Mouse (Mus musculus) neural tube, embryonic 15.5 days (tissue): ENCODE measurements around the gene Slc5a2. TPM values are rescaled to one million over a fixed set of nuclear protein-coding genes. Genes with fewer than 3 reads are reported as not detected.

Source experiments
- ATAC-seq: fragments of 200-750 bp; cut with Nextera tagmentation; 2 replicates; pipeline ENCODE4 v1.8.0; 2017; ENCODE audit warnings: mild to moderate bottlenecking, moderate TSS enrichment, moderate library complexity; ENCODE audit not compliant: low FRiP score
- H3K27ac ChIP-seq: fragments of 300-500 bp; sonication (generic); replicated peaks from 2 replicates; pipeline ENCODE4 v1.5.1; 2015; ENCODE audit warnings: mild to moderate bottlenecking, inconsistent platforms
- H3K27me3 ChIP-seq: fragments of 300-500 bp; sonication (generic); replicated peaks from 2 replicates; pipeline ENCODE4 v1.6.1; 2015; ENCODE audit warnings: inconsistent platforms
- H3K36me3 ChIP-seq: fragments of 300-500 bp; sonication (generic); 2 replicates; pipeline ENCODE4 v1.6.1; 2015; ENCODE audit warnings: inconsistent platforms
- H3K4me1 ChIP-seq: fragments of 300-500 bp; sonication (generic); 2 replicates; pipeline ENCODE4 v1.6.1; 2015; ENCODE audit warnings: inconsistent platforms
- H3K4me2 ChIP-seq: fragments of 300-500 bp; sonication (generic); 2 replicates; pipeline ENCODE4 v1.6.1; 2015; ENCODE audit warnings: inconsistent platforms, mild to moderate bottlenecking, moderate library complexity
- H3K4me3 ChIP-seq: fragments of 300-500 bp; sonication (generic); replicated peaks from 2 replicates; pipeline ENCODE4 v1.5.1; 2015; ENCODE audit warnings: mild to moderate bottlenecking, inconsistent platforms
- H3K9ac ChIP-seq: fragments of 300-500 bp; sonication (generic); replicated peaks from 2 replicates; pipeline ENCODE4 v1.6.1; 2015; ENCODE audit warnings: mild to moderate bottlenecking, inconsistent platforms
- H3K9me3 ChIP-seq: fragments of 300-500 bp; sonication (generic); replicated peaks from 2 replicates; pipeline ENCODE4 v1.6.1; 2016; ENCODE audit warnings: inconsistent platforms
- WGBS: fragments of 180-500 bp; shearing (Covaris S2); methylation state at CpG from one replicate; pipeline ENCODE4 v1.1.7; 2015; ENCODE audit warnings: mixed read lengths; 5-methylcytosine and 5-hydroxymethylcytosine counted together
- polyA plus RNA-seq: library from polyadenylated mRNA; unstranded; fragments of >200 nt; fragmentation: Nextera tagmentation; extraction: Ambion mirVana; gene quantifications from 2 replicates; pipeline ENCODE4 v1.2.1, GENCODE M21; 2015

The Slc5a2 gene
- polyA plus RNA-seq, 1 experiment from 2014 or later, result 0.10 TPM

- 12% methylated on average over 7 of the region's 7 CpGs for WGBS
- H3K4me3 ChIP-seq, result no peak overlapping the region
- peaks cover 10% of the 10 kb centered on the region for H3K36me3 ChIP-seq
- no peak overlapping the region for H3K4me2 ChIP-seq
- H3K27ac ChIP-seq, result no peak overlapping the region
- no peak for ATAC-seq
- H3K9me3 ChIP-seq, result no peaks in the 10 kb centered on the region
- no peak overlapping the region for H3K9ac ChIP-seq
- no peaks in the 10 kb centered on the region for H3K27me3 ChIP-seq
- H3K4me1 ChIP-seq, result peaks cover 6% of the 10 kb centered on the region
Measured at GRCm38 (mm10) chr7:128282532-128283244, 17.2 kb downstream of the Slc5a2 start.

GRCm38 (mm10) chr7:128284047-128284446, 18.6 kb downstream of the Slc5a2 start:
- no peak for ATAC-seq
- H3K27ac ChIP-seq, result no peak overlapping the region; the same call in 1 of the 2 replicates
- no peak overlapping the region for H3K9ac ChIP-seq
- H3K4me1 ChIP-seq, result peaks cover 6% of the 10 kb centered on the region
- H3K27me3 ChIP-seq, result no peaks in the 10 kb centered on the region
- no peaks in the 10 kb centered on the region for H3K9me3 ChIP-seq
- no peak overlapping the region for H3K4me2 ChIP-seq
- H3K4me3 ChIP-seq, result no peak overlapping the region
- H3K36me3 ChIP-seq, result peaks cover 14% of the 10 kb centered on the region
- 34% methylated on average over 5 of the region's 5 CpGs for WGBS

DNA sequence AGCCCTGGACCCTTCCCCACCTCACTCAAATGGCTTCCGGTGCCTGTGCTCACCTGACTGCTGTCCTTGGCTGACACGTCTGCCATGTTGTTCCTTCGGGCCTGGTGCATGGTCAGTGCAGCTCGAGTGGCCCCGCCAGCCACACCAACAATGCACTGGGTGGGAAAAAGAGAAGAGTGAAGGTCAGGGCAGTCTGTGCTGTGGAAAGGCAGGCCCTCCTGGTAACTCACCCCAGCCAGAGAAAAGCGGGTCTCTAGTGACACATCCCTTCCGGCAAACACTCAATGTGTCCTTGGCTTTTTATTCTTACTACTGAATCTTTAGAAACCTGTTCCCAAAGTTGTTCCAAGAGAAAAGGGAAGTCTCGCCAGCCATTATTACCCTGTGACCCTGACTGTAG, 19.6 kb downstream of the Slc5a2 start:
- Histone ChIP-seq H3K27ac (no peak overlapping the region), H3K4me3 (no peak overlapping the region), H3K4me1 (peaks cover 6% of the 10 kb centered on the region), H3K36me3 (peaks cover 17% of the 10 kb centered on the region), H3K9ac (no peak overlapping the region), H3K27me3 (no peaks in the 10 kb centered on the region), H3K9me3 (no peaks in the 10 kb centered on the region), H3K4me2 (no peak overlapping the region)
- no peak for ATAC-seq
- 91% methylated on average over 8 of the region's 8 CpGs for WGBS

DNA sequence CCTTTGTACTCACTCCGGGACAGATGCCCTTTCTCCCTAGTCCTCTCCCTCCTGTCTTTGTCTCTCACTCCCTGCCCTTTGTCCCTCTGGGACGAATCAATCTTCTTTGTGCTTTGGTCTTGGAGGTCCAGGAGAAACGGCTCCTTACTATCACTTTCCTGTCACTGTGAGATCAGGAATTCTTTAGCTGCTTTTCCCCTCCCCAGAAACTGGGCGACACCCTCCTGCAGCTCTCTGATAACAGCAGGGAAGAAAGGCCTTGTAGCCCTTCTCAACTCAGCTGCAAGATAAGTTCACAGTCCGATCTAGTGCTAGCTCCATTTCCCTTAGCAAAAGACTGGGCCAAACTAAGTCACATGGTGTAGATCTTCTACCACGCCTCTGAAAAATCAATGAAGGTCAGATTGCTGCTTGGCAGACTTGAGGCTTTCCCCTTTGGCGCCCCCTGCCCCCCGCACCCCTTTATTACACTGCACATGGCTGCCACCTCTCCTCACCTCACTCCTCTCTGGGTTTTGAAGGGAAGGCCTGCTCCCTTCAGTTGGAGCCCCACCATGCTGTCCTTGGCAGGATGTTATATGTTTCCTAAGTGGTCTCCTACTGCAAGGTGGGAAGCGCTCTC, 23.6 kb downstream of the Slc5a2 start:
- Histone ChIP-seq H3K27me3 (no peaks in the 10 kb centered on the region), H3K4me2 (no peak overlapping the region), H3K9ac (no peak overlapping the region), H3K4me3 (no peak overlapping the region), H3K4me1 (peaks cover 2% of the 10 kb centered on the region), H3K9me3 (no peaks in the 10 kb centered on the region), H3K27ac (no peak overlapping the region), H3K36me3 (peaks cover 33% of the 10 kb centered on the region)
- 12% methylated on average over 9 of the region's 9 CpGs for WGBS
- no peak for ATAC-seq

GRCm38 (mm10) chr7:128294785-128295184, 29.3 kb downstream of the Slc5a2 start:
- Histone ChIP-seq H3K4me2 (no peak overlapping the region), H3K27me3 (no peaks in the 10 kb centered on the region), H3K4me1 (peaks cover 24% of the 10 kb centered on the region), H3K27ac (no peak overlapping the region), H3K9me3 (no peaks in the 10 kb centered on the region), H3K4me3 (no peak overlapping the region), H3K9ac (no peak overlapping the region), H3K36me3 (peaks cover 19% of the 10 kb centered on the region)
- ATAC-seq, result no peak
- 95% methylated on average over 10 of the region's 10 CpGs for WGBS

DNA sequence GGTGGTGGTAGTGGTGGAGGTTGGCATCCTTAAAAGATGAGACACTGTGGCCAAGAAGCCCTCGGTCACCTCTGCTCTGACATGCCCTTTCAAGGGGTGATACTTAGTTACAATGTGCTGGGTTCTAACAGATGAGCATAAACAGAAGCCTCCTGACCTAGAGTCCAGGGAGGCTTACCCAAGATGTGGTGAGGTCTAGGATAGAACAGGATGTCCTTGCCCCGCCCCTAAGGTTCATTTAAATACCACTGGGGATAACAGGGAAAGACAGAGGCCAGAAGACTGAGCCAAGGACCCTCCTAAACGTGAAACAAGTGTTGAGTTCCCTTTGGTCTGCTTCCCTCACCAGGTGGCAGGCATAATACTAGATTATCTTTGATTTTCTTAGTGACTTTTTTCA, 31.1 kb downstream of the Slc5a2 start:
- Histone ChIP-seq H3K9me3 (no peaks in the 10 kb centered on the region), H3K9ac (no peak overlapping the region), H3K27me3 (no peaks in the 10 kb centered on the region), H3K4me1 (peaks cover 24% of the 10 kb centered on the region), H3K4me2 (peak overlapping the region; percentile 89; the same call in 1 of the 2 replicates), H3K27ac (no peak overlapping the region), H3K36me3 (peaks cover 5% of the 10 kb centered on the region; the same call in 1 of the 2 replicates), H3K4me3 (no peak overlapping the region)
- no peak for ATAC-seq
- 67% methylated on average over 3 of the region's 3 CpGs for WGBS

- H3K9me3 ChIP-seq, result no peaks in the 10 kb centered on the region
- peak overlapping the region; percentile 92 for H3K9ac ChIP-seq
- peaks cover 4% of the 10 kb centered on the region; the same call in 1 of the 2 replicates for H3K36me3 ChIP-seq
- H3K4me1 ChIP-seq, result peaks cover 24% of the 10 kb centered on the region
- no peaks in the 10 kb centered on the region for H3K27me3 ChIP-seq
- 31% methylated on average over 10 of the region's 10 CpGs for WGBS
- H3K27ac ChIP-seq, result peak overlapping the region; percentile 82
- peak overlapping the region; percentile 94 for H3K4me3 ChIP-seq
- H3K4me2 ChIP-seq, result peak overlapping the region; percentile 89
- ATAC-seq, result no peak
Measured at GRCm38 (mm10) chr7:128297291-128297616, 31.8 kb downstream of the Slc5a2 start.

- peak; percentile 61 for ATAC-seq
- H3K4me2 ChIP-seq, result peak within 1 kb of the TSS; percentile 89
- H3K9me3 ChIP-seq, result no peaks in the 10 kb centered on the region
- no peaks in the 10 kb centered on the region for H3K27me3 ChIP-seq
- H3K27ac ChIP-seq, result peak within 1 kb of the TSS; percentile 82
- WGBS, result 2% methylated on average over 47 of the region's 47 CpGs
- peak within 1 kb of the TSS; percentile 94 for H3K4me3 ChIP-seq
- H3K9ac ChIP-seq, result peak within 1 kb of the TSS; percentile 92
- H3K4me1 ChIP-seq, result peaks cover 24% of the 10 kb centered on the region
- H3K36me3 ChIP-seq, result no peaks in the 10 kb centered on the region; the same call in 1 of the 2 replicates
Measured at GRCm38 (mm10) chr7:128297617-128298480, 32.4 kb downstream of the Slc5a2 start, which contains the start of gene BC017158. TSS of gene BC017158 (minus strand) at chr7:128298170.

GRCm38 (mm10) chr7:128298481-128299342, 33.3 kb downstream of the Slc5a2 start:
- peaks cover 24% of the 10 kb centered on the region for H3K4me1 ChIP-seq
- no peaks in the 10 kb centered on the region for H3K27me3 ChIP-seq
- ATAC-seq, result no peak
- peak overlapping the region; percentile 89 for H3K4me2 ChIP-seq
- no peaks in the 10 kb centered on the region for H3K36me3 ChIP-seq
- peak overlapping the region; percentile 94 for H3K4me3 ChIP-seq
- H3K9ac ChIP-seq, result no peak overlapping the region
- H3K9me3 ChIP-seq, result no peaks in the 10 kb centered on the region
- WGBS, result 72% methylated on average over 8 of the region's 8 CpGs
- H3K27ac ChIP-seq, result peak overlapping the region; percentile 82; the same call in 1 of the 2 replicates

DNA sequence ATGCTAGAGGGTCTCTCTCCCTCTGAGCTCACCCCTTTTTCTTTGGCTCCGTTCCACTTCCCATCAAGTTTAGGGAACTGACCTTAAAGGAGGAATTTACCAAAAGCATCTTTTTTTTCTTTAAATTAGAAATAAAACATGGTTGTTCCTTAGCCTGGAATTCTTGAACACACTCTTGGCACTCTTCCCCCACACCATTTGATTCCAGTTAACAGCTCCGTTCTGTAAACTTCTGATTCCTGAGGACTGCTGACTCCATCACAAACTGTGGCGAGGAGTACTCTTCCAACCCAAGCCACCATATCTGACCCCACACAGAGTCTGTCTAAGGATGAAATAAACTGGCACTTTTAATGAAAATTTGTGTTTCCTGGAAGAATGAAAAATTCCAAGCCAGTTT, 35.5 kb downstream of the Slc5a2 start:
- peaks cover 24% of the 10 kb centered on the region for H3K4me1 ChIP-seq
- ATAC-seq, result no peak
- no peaks in the 10 kb centered on the region for H3K36me3 ChIP-seq
- no peak overlapping the region for H3K9ac ChIP-seq
- H3K9me3 ChIP-seq, result no peaks in the 10 kb centered on the region
- no peak overlapping the region for H3K27ac ChIP-seq
- no peak overlapping the region for H3K4me2 ChIP-seq
- WGBS, result 88% methylated on average over 3 of the region's 3 CpGs
- H3K4me3 ChIP-seq, result no peak overlapping the region
- H3K27me3 ChIP-seq, result no peaks in the 10 kb centered on the region

DNA sequence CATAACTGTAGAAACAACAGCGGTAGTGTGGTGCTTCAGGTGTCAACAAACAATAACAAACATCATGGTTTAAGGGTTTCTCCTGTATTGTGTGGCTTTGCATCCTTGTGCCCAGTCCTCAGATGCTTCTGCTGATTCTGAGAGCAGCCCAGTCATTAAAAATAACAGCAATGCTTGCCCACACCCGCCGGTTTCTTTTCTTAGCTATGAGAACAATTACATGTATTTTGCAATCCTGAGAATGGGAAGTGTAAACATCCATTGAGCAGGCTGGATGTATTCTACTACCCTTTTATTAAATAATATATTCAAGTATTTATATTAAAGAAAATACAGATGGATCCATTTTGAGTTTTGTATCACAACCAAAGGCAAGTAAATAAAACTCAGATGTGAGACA, 36.7 kb downstream of the Slc5a2 start:
- Histone ChIP-seq H3K27ac (no peak overlapping the region), H3K4me2 (no peak overlapping the region), H3K9ac (no peak overlapping the region), H3K4me3 (no peak overlapping the region), H3K36me3 (no peaks in the 10 kb centered on the region), H3K27me3 (no peaks in the 10 kb centered on the region), H3K9me3 (no peaks in the 10 kb centered on the region), H3K4me1 (peaks cover 14% of the 10 kb centered on the region)
- ATAC-seq, result no peak
- 81% methylated on average over 3 of the region's 3 CpGs for WGBS
